Mouse (Mus musculus) liver, postnatal 0 days (tissue): ENCODE measurements around the gene Mecom.

Experiments
- CTCF ChIP-seq: sonication (generic); IDR thresholded peaks from 2 replicates; pipeline ENCODE4 v1.5.1; 2016; ENCODE audit warnings: antibody characterized with exemption, low read depth
- EP300 ChIP-seq: IDR thresholded peaks from 2 replicates; pipeline ENCODE4 v1.6.1; 2016; ENCODE audit warnings: antibody characterized with exemption, low read depth, mild to moderate bottlenecking

DNA sequence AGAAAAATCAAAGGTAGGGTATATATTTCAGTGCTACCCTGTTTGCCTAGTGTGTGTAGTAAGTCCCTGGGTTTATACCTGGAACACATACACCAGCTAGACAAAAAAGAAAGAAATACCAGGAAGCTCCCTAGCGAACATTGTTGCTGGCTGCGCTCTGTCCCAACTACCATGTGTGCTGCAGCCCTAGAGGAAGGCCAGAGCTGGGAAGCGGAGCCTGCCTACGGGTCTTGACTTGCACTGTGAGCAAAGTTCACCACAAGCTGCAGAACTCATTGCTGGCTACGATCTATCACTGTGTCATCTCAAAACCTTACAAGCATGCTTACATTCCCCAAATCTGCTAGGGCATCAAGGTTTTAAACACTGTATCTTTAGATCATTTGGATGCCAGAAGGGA lies 597.0 kb downstream of the Mecom start:
- TF ChIP-seq CTCF (no peak), EP300 (no peak)
